Mouse (Mus musculus) brain, embryonic 14.5 days (tissue): Measurements from ENCODE around the gene Sec22b.
A peak's percentile ranks its signal among the peaks of the same experiment; 100 is the strongest.

ENCODE experiments used
- CTCF ChIP-seq: fragments of 200-500 bp; IDR thresholded peaks from 2 replicates; pipeline ENCODE4 v1.5.1; 2012; ENCODE audit warnings: inconsistent platforms, mild to moderate bottlenecking, moderate library complexity, borderline replicate concordance; ENCODE audit not compliant: insufficient read depth, insufficient read length; ENCODE audit errors: extremely low read depth
- POLR2A ChIP-seq: fragments of 200-500 bp; IDR thresholded peaks from 2 replicates; pipeline ENCODE4 v1.6.1; 2012; ENCODE audit warnings: mild to moderate bottlenecking, inconsistent platforms, borderline replicate concordance; ENCODE audit not compliant: poor library complexity, insufficient read depth, insufficient read length, severe bottlenecking; ENCODE audit errors: extremely low read depth

DNA sequence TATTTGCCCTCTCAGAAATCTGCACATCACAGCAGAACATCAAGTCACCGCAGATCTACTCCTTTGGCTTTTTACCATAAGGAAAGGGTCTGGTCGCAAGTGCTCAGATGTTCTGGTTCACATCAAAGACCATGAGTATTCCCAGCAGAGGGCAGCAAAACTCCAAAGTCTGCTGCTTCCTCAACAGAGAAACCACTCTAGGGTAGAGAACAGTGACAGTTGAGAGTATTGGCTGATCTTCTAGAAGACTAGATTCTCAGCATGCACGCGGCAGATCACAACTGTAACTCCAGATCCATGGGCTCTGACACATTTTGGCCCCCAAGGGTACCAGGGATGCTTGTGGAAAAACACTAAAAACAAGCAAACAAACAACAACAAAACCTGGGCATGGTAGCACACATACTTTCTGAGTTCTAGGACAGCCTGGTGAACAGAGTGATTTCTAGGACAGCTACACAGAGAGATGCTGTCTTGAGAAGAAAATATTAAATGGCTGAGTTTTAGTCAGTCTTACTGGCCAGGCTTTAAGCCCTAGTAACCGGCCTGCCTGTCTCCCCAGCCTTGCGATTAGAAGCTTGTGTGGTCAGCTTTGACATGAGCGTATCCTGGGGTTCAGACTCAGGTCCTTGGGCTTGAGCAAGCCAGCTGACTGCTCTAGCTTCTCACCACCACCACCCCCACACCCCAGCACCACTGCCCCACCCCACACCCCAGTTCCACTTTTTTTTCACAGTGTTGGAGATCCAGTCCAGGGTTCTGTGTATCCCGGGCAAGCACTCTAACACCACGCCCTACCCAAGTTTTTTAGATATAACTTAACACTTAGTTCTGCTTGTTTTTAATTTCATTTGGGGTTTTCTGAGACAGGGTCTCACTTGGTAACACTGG is 28.2 kb downstream of the Sec22b start:
- peak; percentile 80; the same call in 1 of the 2 replicates for TF ChIP-seq CTCF
- no peak for TF ChIP-seq POLR2A
